Mouse (Mus musculus) 416B (cell line): ENCODE measurements around the gene Adam1a.

Experiments
- DNase-seq: peaks from one replicate; pipeline ENCODE4 v3.0.0; 2011; ENCODE audit warnings: low read depth

The Adam1a gene

DNA sequence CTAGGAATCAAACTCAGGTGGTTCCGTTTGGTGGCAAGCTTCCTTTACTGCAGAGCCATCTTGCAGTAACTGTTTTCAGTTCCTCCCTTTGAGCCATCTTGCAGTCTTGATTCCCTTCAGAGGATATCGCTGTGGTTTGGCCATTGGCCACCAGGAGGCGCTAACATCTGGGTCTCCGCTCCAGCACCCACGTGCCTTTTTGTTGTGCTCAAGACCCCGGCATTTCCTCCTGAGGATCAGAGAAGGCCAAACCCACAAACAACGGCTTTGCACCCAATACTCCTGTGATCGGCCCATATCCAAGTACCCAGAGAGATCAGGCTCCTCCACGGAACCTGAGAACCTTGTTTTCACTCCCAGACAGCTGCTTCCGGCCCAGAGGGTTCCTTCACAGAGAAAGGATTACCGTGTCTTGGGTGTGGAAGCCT lies 19.2 kb upstream of the Adam1a start:
- DNase-seq: peak; percentile 89

DNA sequence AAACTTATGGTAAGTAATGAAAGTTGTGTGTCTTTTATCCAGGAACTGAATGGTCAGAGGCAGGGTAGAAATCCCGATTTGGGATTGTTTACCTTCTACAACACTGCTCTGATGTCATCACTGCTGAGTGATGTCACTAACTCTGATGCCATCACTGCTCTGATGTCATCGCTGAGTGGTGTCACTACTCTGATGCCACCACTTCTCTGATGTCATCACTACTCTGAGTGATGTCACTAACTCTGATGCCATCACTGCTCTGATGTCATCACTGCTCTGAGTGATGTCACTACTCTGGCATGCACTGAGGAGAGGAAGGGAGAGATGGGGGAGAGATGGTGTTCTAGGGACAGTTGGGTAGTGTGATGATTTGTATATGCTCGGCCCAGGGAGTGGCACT lies 17.2 kb upstream of the Adam1a start:
- no peak for DNase-seq

DNA sequence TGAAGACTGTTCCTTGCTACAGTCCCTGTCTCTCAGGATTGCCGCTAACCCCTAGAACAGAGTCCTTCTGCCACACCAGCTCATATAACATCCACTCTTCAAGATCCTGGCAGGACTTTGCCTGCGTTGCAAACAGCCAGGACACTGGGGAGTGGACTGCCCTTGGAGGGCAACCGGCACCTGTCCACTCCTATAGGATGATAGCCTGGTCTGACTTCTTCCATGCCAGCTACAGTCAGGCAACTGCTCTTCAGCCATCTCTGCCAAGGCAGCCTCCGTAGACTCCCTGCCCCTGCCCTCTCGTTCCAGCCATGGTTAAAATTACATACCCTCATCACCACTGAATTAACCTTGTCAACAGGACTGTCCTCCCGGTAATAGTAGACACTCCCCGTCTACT lies 3.9 kb upstream of the Adam1a start:
- no peak for DNase-seq

DNA sequence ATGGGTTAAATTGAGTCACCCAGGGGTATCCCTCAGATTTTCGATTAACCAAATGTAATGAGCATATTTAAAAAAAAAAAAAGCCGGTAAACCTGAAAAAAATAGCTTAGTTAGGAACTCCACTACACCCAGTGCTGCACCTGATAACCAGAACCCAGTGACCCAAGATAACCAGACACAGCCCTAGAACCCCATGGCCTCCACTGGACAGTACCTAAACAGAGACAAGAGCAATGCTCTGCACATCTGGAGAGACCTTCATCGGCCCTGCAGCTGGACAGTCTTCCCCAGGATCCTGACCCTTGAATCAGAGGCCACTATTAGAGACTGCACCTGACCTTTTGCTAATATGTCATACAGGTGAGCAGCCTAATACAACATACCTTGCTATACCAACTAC lies 1.8 kb upstream of the Adam1a start:
- no peak for DNase-seq

DNA sequence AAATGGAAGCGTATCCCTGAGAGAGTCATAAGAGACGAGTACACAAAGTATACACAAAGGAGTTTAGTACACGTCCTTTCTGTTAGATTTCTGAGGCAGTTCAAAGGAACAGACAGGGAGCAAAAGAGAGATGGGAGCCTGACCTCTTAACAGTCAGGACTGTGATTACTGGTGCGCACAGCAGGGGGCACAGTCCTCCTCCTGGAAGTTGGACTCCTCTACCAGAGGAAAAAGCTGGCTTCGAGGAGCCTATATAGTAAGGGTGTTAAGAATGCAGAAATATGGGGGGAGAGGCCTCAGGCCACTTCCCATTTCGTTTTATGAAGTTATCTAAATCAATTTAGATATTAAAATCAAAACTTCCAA lies 1.2 kb upstream of the Adam1a start:
- DNase-seq: peak; percentile 86

DNA sequence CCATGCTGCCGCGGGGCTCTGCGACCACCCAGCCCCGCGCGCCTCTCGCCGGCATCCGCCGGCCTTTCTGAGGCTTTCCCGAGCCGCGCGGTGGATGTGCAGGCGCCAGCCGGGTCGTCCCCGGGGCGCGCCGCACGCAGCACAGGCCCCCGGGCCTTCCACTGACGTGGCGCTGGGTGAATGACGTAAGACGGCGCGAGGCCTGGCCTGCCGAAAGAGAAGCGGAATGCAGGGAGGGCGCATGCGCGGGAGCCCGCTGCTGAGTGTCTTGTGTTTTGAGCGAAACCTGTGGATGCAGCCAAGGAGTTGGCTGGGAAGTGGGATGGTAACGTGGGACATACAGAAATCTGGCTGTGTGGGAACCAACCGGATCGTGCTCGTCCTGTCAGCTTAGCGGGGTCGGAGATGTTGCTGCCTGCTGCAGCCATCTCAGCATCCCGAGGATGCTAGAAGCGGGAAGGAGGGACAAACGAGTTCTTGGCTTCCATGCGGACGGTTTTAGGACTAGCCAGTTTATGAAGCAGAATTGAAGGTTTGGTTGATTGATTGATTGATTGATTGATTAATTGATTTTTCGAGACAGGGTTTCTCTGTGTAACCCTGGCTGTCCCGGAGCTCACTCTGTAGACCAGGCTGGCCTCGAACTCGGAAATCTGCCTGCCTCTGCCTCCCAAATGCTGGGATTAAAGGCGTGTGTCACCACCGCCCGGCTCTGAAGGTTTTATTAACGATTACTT lies 679 bp upstream of the Adam1a start, which contains the start of gene Mapkapk5:
Mapkapk5 (minus strand) TSS at position 113 of the 737 bp plus-strand sequence.
- peak; percentile 95 for DNase-seq

DNA sequence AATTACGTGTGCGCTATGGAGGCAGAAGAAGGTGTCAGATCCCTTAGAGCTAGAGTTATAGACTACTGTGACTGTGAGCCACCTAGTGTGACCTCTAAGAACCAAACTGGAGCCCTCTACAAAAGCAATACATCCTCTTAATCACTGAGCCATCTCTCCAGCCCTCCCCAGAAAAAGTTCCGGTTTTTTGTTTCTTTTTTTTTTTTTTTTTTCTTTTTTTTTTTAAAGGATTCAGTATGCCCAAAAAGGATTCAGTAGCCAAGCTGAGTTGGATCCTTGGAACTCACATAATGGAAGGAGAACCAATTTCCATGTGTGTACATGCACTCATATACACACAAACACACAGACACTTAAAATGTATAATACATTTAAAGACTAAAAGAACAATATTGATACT lies 1.9 kb downstream of the Adam1a start:
- DNase-seq: no peak

DNA sequence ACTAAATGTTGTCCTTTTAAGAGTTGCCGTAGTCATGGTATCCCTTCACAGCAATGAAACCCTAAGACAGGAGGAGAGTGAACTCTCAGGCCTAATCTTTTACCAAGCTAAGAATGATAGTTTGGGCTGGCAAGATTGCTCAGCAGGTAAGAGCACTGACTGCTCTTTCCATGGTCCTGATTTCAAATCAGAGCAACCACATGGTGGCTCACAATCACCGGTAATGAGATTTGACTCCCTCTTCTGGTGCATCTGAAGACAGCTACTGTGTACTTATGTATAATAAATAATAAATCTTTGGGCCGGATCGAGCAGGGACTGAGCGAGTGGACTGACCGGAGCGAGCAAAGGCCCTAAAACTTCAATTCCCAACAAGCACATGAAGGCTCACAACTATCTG lies 4.0 kb downstream of the Adam1a start:
- peak; percentile 61 for DNase-seq

DNA sequence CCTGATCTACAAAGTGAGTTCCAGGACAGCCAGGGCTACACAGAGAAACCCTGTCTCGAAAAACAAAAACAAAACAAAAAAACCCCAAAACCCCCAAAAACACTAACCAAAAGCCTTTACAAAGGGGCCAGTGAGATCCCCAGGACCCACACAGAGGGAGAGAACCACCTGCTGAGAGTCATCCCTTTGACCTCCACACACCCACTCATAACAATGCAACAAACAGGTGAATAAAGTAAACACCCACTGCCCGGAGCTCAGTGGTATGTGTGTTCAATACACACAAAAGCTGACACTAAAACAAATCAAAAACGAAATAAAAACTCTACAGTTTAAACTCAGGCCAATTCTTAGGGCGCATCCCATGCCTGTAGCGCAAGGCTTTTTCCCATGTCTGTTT lies 5.2 kb downstream of the Adam1a start:
- no peak for DNase-seq

DNA sequence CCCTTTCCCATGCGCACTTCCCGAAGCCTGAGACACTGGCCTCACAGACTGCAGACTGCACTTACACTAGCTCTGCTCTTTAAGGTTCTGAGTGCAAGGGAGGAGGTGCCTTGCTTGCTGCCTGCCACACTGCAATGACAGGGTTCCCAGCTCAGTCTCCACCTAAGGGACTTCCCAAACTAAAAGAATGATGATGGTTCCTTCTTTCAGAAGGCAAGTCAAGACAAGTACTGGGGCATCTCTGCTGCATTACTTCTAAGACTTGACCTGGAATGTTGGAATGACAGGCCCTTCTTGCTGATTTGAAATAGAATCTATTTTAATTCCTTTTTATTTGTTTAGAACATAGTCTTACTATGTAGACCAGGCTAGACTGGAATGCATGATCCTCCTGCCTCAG lies 7.7 kb downstream of the Adam1a start:
- no peak for DNase-seq

DNA sequence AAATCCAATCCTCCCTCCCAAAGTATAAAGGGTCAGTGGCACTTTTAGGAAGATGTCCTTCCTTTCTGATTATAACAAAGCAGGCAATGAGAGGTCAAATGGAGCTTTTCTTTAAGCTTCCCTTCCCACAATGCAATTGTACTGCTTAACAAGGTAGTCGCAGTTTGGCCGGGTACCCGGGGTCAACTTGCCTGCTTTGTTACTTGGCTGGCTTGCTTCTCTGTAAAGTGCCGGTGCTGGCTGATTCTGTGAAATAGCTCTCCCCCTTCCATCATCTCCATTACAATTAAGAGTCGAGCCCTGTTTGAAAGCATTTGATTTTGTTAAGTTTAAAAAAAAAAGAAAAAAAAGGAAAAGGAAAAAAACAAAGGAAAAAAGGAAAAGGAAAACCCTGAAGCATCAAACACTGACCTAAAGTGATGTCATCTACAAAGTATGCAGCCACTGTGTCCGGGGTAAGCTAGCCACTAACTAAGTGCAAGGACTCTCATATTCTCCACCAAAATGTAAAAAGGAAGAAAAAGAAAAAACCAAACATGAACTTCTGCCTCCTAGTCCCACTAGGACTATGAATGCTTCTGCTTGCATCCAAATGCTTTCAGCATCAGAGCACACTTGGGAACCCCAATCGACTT lies 8.2 kb downstream of the Adam1a start:
- no peak for DNase-seq

DNA sequence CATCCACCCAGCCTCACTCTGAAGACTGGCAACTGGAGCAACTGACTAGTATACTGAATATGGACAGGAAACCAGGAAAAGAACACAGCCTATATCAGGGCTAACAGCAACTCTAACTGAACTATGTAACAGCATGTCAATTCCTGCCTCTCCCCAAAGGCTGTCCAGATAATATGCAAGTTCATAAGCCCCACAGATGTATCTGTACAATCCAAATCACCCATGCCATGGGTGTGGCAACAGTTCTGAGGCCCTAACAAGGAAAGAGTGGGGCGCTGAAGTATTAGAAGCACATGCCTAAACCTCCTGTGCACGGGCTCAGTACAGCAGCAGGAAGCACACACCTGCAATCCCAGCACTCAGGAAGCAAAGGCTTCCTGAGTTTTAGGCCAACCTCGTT lies 10.2 kb downstream of the Adam1a start:
- DNase-seq: no peak

DNA sequence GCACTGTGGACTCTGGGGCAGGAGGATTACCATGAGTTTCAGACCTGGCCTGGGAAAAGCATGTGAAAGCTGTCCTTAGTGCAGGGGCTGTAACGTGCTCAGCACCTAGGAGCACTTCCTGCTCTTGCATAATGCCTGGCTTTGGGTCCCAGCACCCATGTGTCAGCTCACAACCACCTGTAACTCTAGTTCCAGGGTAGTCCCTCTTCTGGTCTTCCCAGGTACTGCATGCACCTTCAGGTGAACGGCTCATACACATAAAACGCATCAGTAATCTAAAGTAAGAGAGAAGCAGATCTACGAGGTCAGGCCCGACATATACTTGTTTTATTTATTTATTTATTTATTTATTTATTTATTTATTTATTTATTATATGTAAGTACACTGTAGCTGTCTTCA lies 10.8 kb downstream of the Adam1a start:
- peak; percentile 43 for DNase-seq

DNA sequence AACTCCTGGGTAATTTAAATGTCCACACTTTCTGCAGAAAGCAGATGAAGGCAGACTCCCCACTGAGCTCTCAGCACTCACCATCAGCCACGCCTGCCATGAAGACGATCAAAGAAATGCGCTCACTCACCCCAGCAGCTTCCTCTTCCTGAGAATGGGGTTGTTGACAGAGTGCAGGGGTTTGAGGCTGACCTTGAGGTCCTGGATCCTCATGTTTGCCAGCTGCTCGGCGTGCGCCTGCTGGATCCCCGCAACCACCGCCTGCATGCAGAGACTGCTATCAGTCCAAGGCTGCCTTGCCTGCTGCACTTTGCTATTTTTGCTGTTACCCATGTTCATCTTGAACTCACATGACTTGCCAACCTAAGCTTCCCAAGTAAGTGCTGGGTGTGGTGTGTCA lies 18.3 kb downstream of the Adam1a start:
- peak; percentile 39 for DNase-seq

DNA sequence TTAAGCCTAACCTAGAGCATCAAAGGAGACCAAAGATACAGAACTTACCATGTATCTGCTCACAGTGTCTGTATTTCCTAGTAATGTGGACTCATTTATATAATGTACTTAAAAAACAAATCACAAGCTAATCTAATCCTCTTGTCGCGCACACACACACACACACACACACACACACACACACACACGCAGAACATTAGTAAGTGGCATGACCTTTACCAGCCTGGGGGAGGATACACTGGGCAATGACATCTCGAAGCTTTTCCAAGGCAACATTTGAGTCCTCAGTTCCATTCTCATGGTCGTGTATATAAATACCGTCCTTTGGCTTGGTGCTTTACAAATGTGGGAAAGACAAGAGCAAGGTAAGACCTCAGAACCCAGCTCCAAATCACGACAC lies 18.8 kb downstream of the Adam1a start:
- DNase-seq: no peak

DNA sequence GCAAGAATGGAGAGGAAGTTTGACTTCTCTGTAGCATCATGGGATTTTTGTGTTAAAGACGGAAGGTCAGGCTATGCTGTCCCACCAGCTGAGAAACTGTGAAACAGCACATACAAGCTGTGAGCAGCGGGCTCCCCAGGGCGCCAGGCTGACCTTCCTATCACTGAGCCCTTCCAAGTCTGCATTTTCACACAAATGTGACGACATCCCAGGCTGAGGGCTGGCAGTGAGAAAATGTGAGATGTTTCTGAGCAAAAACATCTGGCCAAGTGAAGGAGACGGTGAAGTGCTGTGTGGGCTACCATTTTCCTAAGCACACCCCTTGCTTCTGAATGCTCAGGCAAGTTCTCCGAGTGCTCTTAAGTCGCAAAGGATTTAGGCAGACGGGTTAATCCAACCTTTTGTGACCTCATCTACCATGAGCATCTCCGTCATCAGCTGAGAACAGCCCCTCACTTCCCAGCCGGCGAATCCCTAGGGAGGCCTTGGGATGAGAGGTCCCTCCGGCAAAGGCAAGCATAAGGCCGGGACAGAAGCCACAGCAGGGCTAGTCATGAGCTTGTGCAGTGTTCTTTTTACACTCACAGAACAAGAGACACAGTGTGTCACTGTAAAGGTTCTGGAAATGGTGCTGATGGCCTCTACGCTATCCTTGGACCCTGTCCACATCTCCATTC lies 19.4 kb downstream of the Adam1a start:
- DNase-seq: no peak

DNA sequence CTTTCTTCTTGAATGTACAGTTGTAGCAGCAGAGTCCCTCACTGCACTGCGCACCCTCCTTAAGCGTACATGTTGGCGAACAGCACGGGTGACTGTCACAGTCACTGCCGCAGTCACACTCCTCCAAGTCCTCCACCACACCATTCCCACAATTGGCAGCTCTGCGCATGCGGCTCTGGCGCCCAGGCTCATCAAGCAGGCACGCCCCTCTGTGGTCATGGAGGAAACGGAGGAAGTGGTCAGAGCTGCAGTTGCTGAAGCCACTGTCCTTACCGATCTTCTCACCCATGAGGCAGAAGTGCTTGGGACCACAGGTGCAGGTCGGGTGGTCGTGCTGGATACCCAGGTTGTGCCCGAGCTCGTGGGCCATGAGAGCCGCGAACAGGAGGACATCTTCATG lies 25.5 kb downstream of the Adam1a start:
- peak; percentile 77 for DNase-seq

DNA sequence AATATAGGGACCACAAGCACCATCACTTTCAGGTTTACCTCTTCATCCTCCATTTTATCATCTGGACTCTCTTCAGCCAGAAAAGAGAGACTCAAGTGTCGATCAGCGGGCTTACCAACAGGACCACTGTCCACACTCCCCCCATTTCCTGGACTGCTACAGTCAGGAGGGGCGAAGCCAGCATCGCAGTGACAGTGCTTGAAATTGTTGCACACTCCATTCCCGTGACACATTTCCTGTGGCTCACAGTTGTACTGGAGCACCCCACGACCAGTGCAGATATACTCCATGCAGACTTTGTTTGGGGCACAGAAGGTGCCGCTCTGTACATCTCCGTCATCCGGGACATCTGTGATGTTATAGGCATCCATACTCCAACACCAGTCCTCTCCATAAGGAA lies 26.3 kb downstream of the Adam1a start:
- DNase-seq: peak; percentile 54

DNA sequence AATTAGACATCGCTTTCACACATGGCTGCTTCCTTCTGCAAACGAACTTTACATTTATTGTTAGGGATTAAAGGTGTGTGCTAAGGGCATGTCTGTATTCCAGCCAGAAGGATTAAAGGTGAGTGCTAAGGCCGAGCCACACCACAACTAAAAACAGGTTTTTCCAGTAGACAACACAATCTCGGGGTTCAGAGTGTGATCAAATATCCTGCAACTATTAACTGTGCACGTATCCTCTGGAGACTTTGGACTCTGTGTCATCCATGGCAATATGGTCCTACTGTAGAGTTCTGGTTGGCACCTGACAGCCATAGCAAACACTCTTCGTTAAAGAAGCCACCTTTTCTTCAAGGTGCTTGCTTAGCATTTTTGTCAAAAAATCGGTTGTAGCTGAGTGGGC lies 35.3 kb downstream of the Adam1a start:
- DNase-seq: no peak

DNA sequence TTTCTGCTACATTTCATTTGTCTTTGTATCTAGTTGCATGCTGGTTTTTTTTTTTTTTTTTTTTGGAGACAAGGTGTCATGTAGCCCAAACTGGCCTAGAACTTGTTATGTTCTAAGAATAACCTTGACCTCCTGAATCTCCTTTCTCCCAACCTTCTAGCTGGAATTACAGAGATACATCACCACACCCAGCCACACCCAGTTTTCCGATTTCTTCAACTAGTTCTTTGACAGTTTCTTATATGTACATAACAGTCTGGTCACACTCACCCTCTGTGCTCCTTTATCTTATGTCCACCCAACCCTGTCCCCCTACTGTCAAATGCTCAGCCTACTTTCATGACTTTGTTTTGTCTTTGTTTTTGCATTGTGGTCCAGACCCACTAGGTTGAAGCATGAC lies 38.4 kb downstream of the Adam1a start:
- no peak for DNase-seq

DNA sequence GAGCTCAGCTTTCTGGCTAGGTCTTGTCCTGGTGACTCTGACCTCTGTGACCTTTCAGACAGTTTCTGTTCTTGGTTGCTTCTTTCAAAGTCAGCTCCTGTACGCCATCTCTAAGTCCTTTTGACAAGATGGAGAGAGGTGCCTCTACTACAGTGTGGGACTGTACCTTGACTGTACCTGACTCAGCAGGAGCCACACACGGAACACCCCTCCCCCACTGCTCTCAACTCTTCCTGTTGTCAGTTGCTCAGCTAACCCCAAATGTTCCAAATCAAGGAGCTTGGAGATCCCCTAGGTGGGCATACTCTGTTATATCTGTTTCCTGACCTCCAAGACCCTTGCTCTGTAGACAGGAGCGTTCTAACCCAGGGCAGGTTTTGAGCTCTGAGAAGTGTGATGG lies 42.1 kb downstream of the Adam1a start, which contains the start of gene Adam1b:
Adam1b (minus strand) TSS at position 205 of the 400 bp plus-strand sequence.
- DNase-seq: no peak

DNA sequence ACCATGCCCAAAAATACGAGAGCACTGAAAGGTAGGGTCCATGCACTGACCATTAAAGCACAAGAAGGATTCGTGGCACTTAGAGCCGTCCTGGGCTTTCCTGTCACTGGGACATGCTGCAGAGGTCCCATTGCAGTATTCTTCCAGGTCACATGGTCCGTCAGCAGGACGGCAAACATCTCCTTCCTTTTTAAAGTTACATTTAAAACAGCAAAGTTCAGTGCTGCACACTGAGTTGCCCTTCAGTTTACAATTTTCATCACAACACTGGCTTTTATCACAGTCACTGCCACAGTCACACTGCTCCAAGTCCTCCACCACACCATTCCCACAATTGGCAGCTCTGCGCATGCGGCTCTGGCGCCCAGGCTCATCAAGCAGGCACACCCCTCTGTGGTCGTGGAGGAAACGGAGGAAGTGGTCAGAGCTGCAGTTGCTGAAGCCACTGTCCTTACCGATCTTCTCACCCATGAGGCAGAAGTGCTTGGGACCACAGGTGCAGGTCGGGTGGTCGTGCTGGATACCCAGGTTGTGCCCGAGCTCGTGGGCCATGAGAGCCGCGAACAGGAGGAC lies 43.8 kb downstream of the Adam1a start:
- peak; percentile 83 for DNase-seq

DNA sequence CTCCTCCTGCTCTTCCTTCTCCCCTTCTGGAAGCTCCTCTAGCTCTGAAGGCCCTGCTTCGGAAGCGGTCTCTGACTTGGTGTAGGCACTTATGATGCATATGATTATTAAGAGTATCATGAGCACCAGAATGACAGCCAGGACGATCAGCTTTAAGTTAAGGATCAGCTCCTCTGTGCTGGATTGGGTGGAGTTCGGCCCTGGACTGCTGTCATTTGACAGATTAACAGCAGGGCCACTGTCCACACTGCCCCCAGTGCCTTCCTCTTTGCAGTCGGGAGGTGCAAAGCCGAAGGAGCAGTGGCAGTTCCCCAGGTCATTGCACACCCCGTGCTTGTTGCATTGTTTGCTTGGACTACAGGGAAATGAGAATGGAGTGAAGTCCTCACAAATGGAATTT lies 44.6 kb downstream of the Adam1a start:
- peak; percentile 51 for DNase-seq
